Mouse (Mus musculus): Measurements from ENCODE around the gene Sntg2. TPM values are rescaled to one million over a fixed set of nuclear protein-coding genes. Genes with fewer than 3 reads are reported as not detected.

Sntg2 gene
- total and polyA plus RNA-seq, 3 experiments = not detected

GRCm38 (mm10) chr12:30369786-30370185 lies 3.4 kb downstream of the Sntg2 start:
- in situ Hi-C loops (cut with MboI; ENCODE audit: low pct_ligation_motif_present, low pct_unique_long_range_greater_than_20kb, low sequenced_read_pairs) = loop anchor here (10.0 to 25.0 kb wide), 2 partner anchors 245 to 457 kb away; no protein-coding TSS in a partner anchor
- no peaks in the 10 kb centered on the region for H3K9me3 ChIP-seq (replicated peaks; ENCODE audit: low read length)
- no peaks in the 10 kb centered on the region for H3K79me2 ChIP-seq (replicated peaks; ENCODE audit: control insufficient read depth, extremely low read depth, insufficient read depth, poor library complexity, severe bottlenecking)

GRCm38 (mm10) chr12:30369141-30369540 lies 4.0 kb downstream of the Sntg2 start:
- Histone ChIP-seq H3K4me2 (ENCODE audit: insufficient read depth, low read depth, poor library complexity, severe bottlenecking) (no peak overlapping the region), H3K36me3 (replicated peaks in 1 of 2; ENCODE audit: control insufficient read depth in 1 of 2, insufficient read depth in 1 of 2, low read length in 1 of 2) (no peaks in the 10 kb centered on the region), H3K4me3 (replicated peaks in 1 of 3; ENCODE audit: low read depth in 2 of 3, low read length in 2 of 3, poor library complexity in 1 of 3) (no peak overlapping the region), H3K9me3 (replicated peaks; ENCODE audit: low read length) (no peaks in the 10 kb centered on the region), H3K27me3 (replicated peaks) (no peaks in the 10 kb centered on the region), H3K9ac (ENCODE audit: insufficient read depth, low read depth) (no peak overlapping the region), H3K27ac (ENCODE audit: insufficient read depth, low read depth) (no peak overlapping the region), H3K4me1 (ENCODE audit: control insufficient read depth in 1 of 2, insufficient read depth in 2 of 2) (peaks cover 3 to 17% of the 10 kb centered on the region in 2 experiments), H3K79me2 (replicated peaks; ENCODE audit: control insufficient read depth, extremely low read depth, insufficient read depth, poor library complexity, severe bottlenecking) (no peaks in the 10 kb centered on the region)
- TF ChIP-seq MAX (IDR thresholded peaks at IDR 0.05; ENCODE audit: low read length) = no peak
- TF ChIP-seq NELFE (IDR thresholded peaks at IDR 0.05; ENCODE audit: low read depth, low read length) = no peak
- TF ChIP-seq NRF1 (IDR thresholded peaks at IDR 0.05; ENCODE audit: low read depth, low read length) = no peak
- TF ChIP-seq CHD1 (IDR thresholded peaks at IDR 0.05; ENCODE audit: low read depth, low read length) = no peak
- no peak for TF ChIP-seq KAT2A (IDR thresholded peaks at IDR 0.05; ENCODE audit: insufficient replicate concordance, low read length)
- no peak for TF ChIP-seq MAZ (IDR thresholded peaks at IDR 0.05; ENCODE audit: low read depth, low read length)
- TF ChIP-seq ELF1 (IDR thresholded peaks at IDR 0.05; ENCODE audit: low read depth, low read length) = no peak
- no peak for TF ChIP-seq PAX5 (IDR thresholded peaks at IDR 0.05; ENCODE audit: low read length)
- no peak for DNase-seq (ENCODE audit: extremely low read depth)
- dilution Hi-C loops (cut with MboI; ENCODE audit: extremely low pct_ligation_motif_present, extremely low pct_unique_long_range_greater_than_20kb, low sequenced_read_pairs) (no loop called here), in situ Hi-C loops (cut with MboI; ENCODE audit: low pct_ligation_motif_present, low pct_unique_long_range_greater_than_20kb, low sequenced_read_pairs) (loop anchor here (10.0 to 25.0 kb wide), 2 partner anchors 244 to 457 kb away; no protein-coding TSS in a partner anchor)

More at GRCm38 (mm10) chr12:30369786-30370185, 3.4 kb downstream of the Sntg2 start:
- Histone ChIP-seq H3K4me1 (ENCODE audit: control insufficient read depth in 1 of 2, insufficient read depth in 2 of 2) (peaks cover 3 to 17% of the 10 kb centered on the region in 2 experiments), H3K27ac (ENCODE audit: insufficient read depth, low read depth) (no peak overlapping the region), H3K36me3 (replicated peaks in 1 of 2; ENCODE audit: control insufficient read depth in 1 of 2, insufficient read depth in 1 of 2, low read length in 1 of 2) (no peaks in the 10 kb centered on the region), H3K4me2 (ENCODE audit: insufficient read depth, low read depth, poor library complexity, severe bottlenecking) (no peak overlapping the region), H3K9ac (ENCODE audit: insufficient read depth, low read depth) (no peak overlapping the region), H3K4me3 (replicated peaks in 1 of 3; ENCODE audit: low read depth in 2 of 3, low read length in 2 of 3, poor library complexity in 1 of 3) (no peak overlapping the region), H3K27me3 (replicated peaks) (no peaks in the 10 kb centered on the region)
- dilution Hi-C loops (cut with MboI; ENCODE audit: extremely low pct_ligation_motif_present, extremely low pct_unique_long_range_greater_than_20kb, low sequenced_read_pairs) = no loop called here
- TF ChIP-seq TCF12 (IDR thresholded peaks at IDR 0.05; ENCODE audit: low read depth, low read length) (no peak), KAT2A (IDR thresholded peaks at IDR 0.05; ENCODE audit: insufficient replicate concordance, low read length) (no peak), NELFE (IDR thresholded peaks at IDR 0.05; ENCODE audit: low read depth, low read length) (no peak), JUND (conservative IDR thresholded peaks at IDR 0.05; ENCODE audit: low read depth, low read length) (no peak), USF1 (IDR thresholded peaks at IDR 0.05; ENCODE audit: low read depth, low read length) (no peak), HCFC1 (IDR thresholded peaks at IDR 0.05; ENCODE audit: low read depth, low read length) (no peak), SIN3A (IDR thresholded peaks at IDR 0.05; ENCODE audit: low read length) (no peak), EP300 (IDR thresholded peaks at IDR 0.05; ENCODE audit: low read length) (no peak), MAZ (IDR thresholded peaks at IDR 0.05; ENCODE audit: low read depth, low read length) (no peak), MYC (IDR thresholded peaks at IDR 0.05; ENCODE audit: low read depth, low read length) (no peak), ZKSCAN1 (IDR thresholded peaks at IDR 0.05; ENCODE audit: borderline replicate concordance, low read depth, low read length) (no peak), ZMIZ1 (IDR thresholded peaks at IDR 0.05; ENCODE audit: low read depth, low read length) (no peak), POLR2AphosphoS2 (IDR thresholded peaks at IDR 0.05; ENCODE audit: low read depth, low read length) (no peak), POLR2A (IDR thresholded peaks at IDR 0.05; ENCODE audit: low read depth, low read length) (no peak), MEF2A (IDR thresholded peaks at IDR 0.05; ENCODE audit: borderline replicate concordance, low read depth, low read length) (no peak), MAFK (IDR thresholded peaks at IDR 0.05; ENCODE audit: insufficient replicate concordance, low read length) (no peak), RAD21 (IDR thresholded peaks at IDR 0.05; ENCODE audit: low read depth, low read length) (peak; percentile 87), CTCF (conservative IDR thresholded peaks at IDR 0.05 in 1 of 2, IDR thresholded peaks at IDR 0.05 in 1 of 2; ENCODE audit: low read depth in 2 of 2, low read length in 2 of 2) (peak; percentile 43 to 88), NRF1 (IDR thresholded peaks at IDR 0.05; ENCODE audit: low read depth, low read length) (no peak), SMC3 (IDR thresholded peaks at IDR 0.05; ENCODE audit: low read depth, low read length) (peak; percentile 93), PAX5 (IDR thresholded peaks at IDR 0.05; ENCODE audit: low read length) (no peak), ELF1 (IDR thresholded peaks at IDR 0.05; ENCODE audit: low read depth, low read length) (peak; percentile 10; the same call in 1 of the 2 replicates), UBTF (IDR thresholded peaks at IDR 0.05; ENCODE audit: low read depth, low read length) (no peak), MAX (IDR thresholded peaks at IDR 0.05; ENCODE audit: low read length) (no peak), RCOR1 (conservative IDR thresholded peaks at IDR 0.05; ENCODE audit: low read depth, low read length) (no peak), CHD1 (IDR thresholded peaks at IDR 0.05; ENCODE audit: low read depth, low read length) (no peak), MXI1 (IDR thresholded peaks at IDR 0.05; ENCODE audit: low read depth, low read length) (no peak), IRF4 (IDR thresholded peaks at IDR 0.05; ENCODE audit: low read depth, low read length) (no peak), USF2 (conservative IDR thresholded peaks at IDR 0.05; ENCODE audit: low read depth, low read length) (no peak), BHLHE40 (IDR thresholded peaks at IDR 0.05; ENCODE audit: low read depth, low read length) (no peak), CHD2 (IDR thresholded peaks at IDR 0.05; ENCODE audit: low read length) (no peak), GABPA (IDR thresholded peaks at IDR 0.05; ENCODE audit: insufficient replicate concordance, low read depth, low read length) (no peak), E2F4 (IDR thresholded peaks at IDR 0.05; ENCODE audit: insufficient replicate concordance, low read depth, low read length) (no peak), ETS1 (conservative IDR thresholded peaks at IDR 0.05; ENCODE audit: low read depth, low read length) (no peak), JUN (IDR thresholded peaks at IDR 0.05; ENCODE audit: insufficient read depth, low read depth, low read length) (no peak), ZC3H11A (IDR thresholded peaks at IDR 0.05; ENCODE audit: low read depth, low read length) (peak; percentile 66), TBP (conservative IDR thresholded peaks at IDR 0.05; ENCODE audit: low read depth, low read length) (no peak), ZNF384 (IDR thresholded peaks at IDR 0.05; ENCODE audit: low read depth, low read length) (no peak)
- peak; percentile 60 for DNase-seq (ENCODE audit: extremely low read depth)

All from CH12.LX (cell line).